Mouse (Mus musculus): Measurements from ENCODE around the gene Cer1. TPM values are rescaled to one million over a fixed set of nuclear protein-coding genes. Genes with fewer than 3 reads are reported as not detected.

Cer1 gene
- total and polyA plus RNA-seq, 3 experiments = not detected

DNA sequence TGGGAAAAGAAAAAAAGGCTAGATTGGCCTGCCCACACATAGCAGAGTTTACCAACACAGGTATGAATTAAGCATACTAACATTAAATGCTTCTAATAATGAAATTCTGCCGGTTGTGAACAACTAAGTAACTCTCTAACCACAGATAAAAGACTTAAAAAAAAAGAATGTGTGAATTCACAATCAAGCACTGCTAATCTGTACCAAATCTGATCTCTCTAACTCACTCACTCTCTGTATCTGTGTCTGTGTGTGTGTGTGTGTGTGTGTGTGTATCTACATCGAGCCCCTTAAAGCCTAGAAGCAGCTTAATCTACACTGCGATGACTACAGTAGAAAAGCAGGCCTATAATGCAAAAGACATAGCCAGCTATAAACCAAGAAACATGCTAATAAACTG, 28.0 kb downstream of the Cer1 start:
- peaks cover 0 to 19% of the 10 kb centered on the region in 2 experiments; a peak in 2 of 4 replicates for H3K36me3 ChIP-seq (ENCODE audit: control insufficient read depth in 1 of 2, insufficient read depth in 2 of 2, low read length in 2 of 2)
- peaks cover 7% of the 10 kb centered on the region; the same call in 1 of the 2 replicates for H3K79me2 ChIP-seq (ENCODE audit: control insufficient read depth, insufficient read depth, low read length, poor library complexity)
- H3K4me1 ChIP-seq (ENCODE audit: control insufficient read depth in 1 of 2, insufficient read depth in 2 of 2, low read length in 2 of 2) = peaks cover 7 to 8% of the 10 kb centered on the region in 2 experiments; a peak in 3 of 4 replicates
- H3K27me3 ChIP-seq (ENCODE audit: control insufficient read depth in 1 of 2, insufficient read depth in 2 of 2, low read length in 2 of 2) = no peaks in the 10 kb centered on the region
- TF ChIP-seq CHD2 (IDR thresholded peaks at IDR 0.05; ENCODE audit: low read length) = no peak
- 0 out of 4 replicates have a peak, but pooled peaks of 1 of the 2 experiments have one; percentile 4 for TF ChIP-seq EP300 (IDR thresholded peaks at IDR 0.05; ENCODE audit: low read depth in 1 of 2, low read length in 2 of 2)
- peak; percentile 70 for TF ChIP-seq ZNF384 (IDR thresholded peaks at IDR 0.05; ENCODE audit: low read depth, low read length)
- no peak for TF ChIP-seq SIN3A (IDR thresholded peaks at IDR 0.05; ENCODE audit: low read length)
- peak; percentile 94 for TF ChIP-seq RCOR1 (IDR thresholded peaks at IDR 0.05; ENCODE audit: low read depth, low read length)
- H3K4me3 ChIP-seq (ENCODE audit: control insufficient read depth in 1 of 2, insufficient read depth in 1 of 2, low read depth in 2 of 2, low read length in 2 of 2) = no peak overlapping the region
- H3K9ac ChIP-seq (ENCODE audit: control insufficient read depth, low read depth, low read length, poor library complexity, severe bottlenecking) = no peak overlapping the region
- DNase-seq (ENCODE audit: low read depth, low spot score) = no peak
- no peaks in the 10 kb centered on the region for H3K9me3 ChIP-seq (replicated peaks; ENCODE audit: insufficient read depth, low read length)
- H3K27ac ChIP-seq (ENCODE audit: control insufficient read depth, low read depth, low read length) = no peak overlapping the region

DNA sequence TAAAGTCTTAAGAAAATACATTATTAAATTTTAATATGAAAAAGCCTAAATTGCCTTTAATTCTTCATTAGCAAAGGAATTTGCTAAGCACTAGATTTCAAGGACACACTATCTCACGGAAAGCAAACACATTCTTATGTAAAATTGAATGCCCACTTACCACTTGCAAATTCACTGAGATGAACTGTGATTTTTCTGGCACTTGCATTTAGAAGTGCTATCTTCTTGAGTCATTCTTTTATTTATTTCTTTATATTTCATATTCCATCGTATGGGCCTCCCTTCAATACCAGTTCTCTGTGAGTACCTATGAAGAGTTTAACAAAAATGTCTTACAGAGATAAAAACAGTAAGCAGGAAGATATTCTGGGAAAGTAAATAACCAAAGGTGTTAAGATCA, 31.1 kb downstream of the Cer1 start:
- peaks cover 11 to 26% of the 10 kb centered on the region in 2 experiments for H3K4me1 ChIP-seq (ENCODE audit: control insufficient read depth in 1 of 2, insufficient read depth in 2 of 2, low read length in 2 of 2)
- H3K9ac ChIP-seq (ENCODE audit: control insufficient read depth, low read depth, low read length, poor library complexity, severe bottlenecking) = no peak overlapping the region
- no peaks in the 10 kb centered on the region for H3K9me3 ChIP-seq (replicated peaks; ENCODE audit: insufficient read depth, low read length)
- no peak for DNase-seq (ENCODE audit: low read depth, low spot score)
- peaks cover 0 to 42% of the 10 kb centered on the region in 2 experiments; a peak in 2 of 4 replicates for H3K36me3 ChIP-seq (ENCODE audit: control insufficient read depth in 1 of 2, insufficient read depth in 2 of 2, low read length in 2 of 2)
- no peak overlapping the region for H3K27ac ChIP-seq (ENCODE audit: control insufficient read depth, low read depth, low read length)
- no peaks in the 10 kb centered on the region for H3K27me3 ChIP-seq (ENCODE audit: control insufficient read depth in 1 of 2, insufficient read depth in 2 of 2, low read length in 2 of 2)
- H3K4me3 ChIP-seq (ENCODE audit: control insufficient read depth in 1 of 2, insufficient read depth in 1 of 2, low read depth in 2 of 2, low read length in 2 of 2) = no peak overlapping the region
- H3K79me2 ChIP-seq (ENCODE audit: control insufficient read depth, insufficient read depth, low read length, poor library complexity) = peaks cover 2% of the 10 kb centered on the region
- TF ChIP-seq CHD1 (IDR thresholded peaks at IDR 0.05; ENCODE audit: low read depth, low read length) (no peak), JUND (IDR thresholded peaks at IDR 0.05; ENCODE audit: low read depth, low read length) (no peak), MXI1 (IDR thresholded peaks at IDR 0.05; ENCODE audit: low read depth, low read length) (no peak), ZKSCAN1 (IDR thresholded peaks at IDR 0.05; ENCODE audit: low read depth, low read length) (no peak), CHD2 (IDR thresholded peaks at IDR 0.05; ENCODE audit: low read length) (no peak), TBP (IDR thresholded peaks at IDR 0.05; ENCODE audit: low read depth, low read length) (no peak), UBTF (IDR thresholded peaks at IDR 0.05; ENCODE audit: borderline replicate concordance, insufficient read depth, low read depth, low read length) (no peak), BHLHE40 (IDR thresholded peaks at IDR 0.05; ENCODE audit: borderline replicate concordance, low read depth, low read length) (no peak), MEF2A (IDR thresholded peaks at IDR 0.05; ENCODE audit: extremely low read depth, insufficient replicate concordance, low read depth, low read length, poor library complexity, severe bottlenecking) (no peak), KAT2A (conservative IDR thresholded peaks at IDR 0.05; ENCODE audit: low read depth, low read length) (no peak), ZNF384 (IDR thresholded peaks at IDR 0.05; ENCODE audit: low read depth, low read length) (no peak), RAD21 (IDR thresholded peaks at IDR 0.05; ENCODE audit: low read depth, low read length) (no peak), MYC (IDR thresholded peaks at IDR 0.05; ENCODE audit: low read depth, low read length) (no peak)
